Mouse (Mus musculus): Measurements from ENCODE around the gene Dctpp1. TPM values are rescaled to one million over a fixed set of nuclear protein-coding genes. Genes with fewer than 3 reads are reported as not detected.

Dctpp1 gene
- polyA plus RNA-seq, 3 experiments from 2014 or later, result 37.2 to 88.3 (median 51.2) TPM

DNA sequence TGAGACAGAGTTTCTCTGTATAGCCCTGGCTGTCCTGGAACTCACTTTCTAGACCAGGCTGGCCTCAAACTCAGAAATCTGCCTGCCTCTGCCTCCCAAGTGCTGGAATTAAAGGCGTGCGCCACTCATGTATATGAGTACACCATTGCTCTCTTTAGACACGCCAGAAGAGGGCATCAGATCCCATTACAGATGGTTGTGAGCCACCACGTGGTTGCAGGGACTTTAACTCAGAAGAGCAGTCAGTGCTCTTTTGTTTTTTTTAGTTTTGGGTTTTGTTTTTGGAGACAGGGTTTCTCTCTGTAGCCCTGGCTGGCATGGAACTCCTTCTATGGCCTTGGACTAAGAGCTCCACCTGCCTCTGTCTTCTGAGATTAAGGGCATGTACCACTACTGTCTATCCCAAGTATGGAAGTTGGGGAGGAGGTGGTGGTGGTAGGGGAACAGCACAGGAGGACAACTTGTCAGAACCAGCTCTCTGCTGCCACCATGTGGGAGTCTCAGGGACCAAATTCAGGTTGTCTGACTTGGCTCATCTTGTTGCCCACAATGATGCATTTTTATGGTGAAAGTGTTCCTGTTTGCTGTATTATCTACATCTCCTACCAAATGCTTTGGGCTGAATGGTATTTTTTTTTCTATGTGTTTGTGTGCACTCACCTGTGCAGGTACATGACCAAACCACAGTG lies 31.8 kb downstream of the Dctpp1 start:
- peak; percentile 52 for ATAC-seq

DNA sequence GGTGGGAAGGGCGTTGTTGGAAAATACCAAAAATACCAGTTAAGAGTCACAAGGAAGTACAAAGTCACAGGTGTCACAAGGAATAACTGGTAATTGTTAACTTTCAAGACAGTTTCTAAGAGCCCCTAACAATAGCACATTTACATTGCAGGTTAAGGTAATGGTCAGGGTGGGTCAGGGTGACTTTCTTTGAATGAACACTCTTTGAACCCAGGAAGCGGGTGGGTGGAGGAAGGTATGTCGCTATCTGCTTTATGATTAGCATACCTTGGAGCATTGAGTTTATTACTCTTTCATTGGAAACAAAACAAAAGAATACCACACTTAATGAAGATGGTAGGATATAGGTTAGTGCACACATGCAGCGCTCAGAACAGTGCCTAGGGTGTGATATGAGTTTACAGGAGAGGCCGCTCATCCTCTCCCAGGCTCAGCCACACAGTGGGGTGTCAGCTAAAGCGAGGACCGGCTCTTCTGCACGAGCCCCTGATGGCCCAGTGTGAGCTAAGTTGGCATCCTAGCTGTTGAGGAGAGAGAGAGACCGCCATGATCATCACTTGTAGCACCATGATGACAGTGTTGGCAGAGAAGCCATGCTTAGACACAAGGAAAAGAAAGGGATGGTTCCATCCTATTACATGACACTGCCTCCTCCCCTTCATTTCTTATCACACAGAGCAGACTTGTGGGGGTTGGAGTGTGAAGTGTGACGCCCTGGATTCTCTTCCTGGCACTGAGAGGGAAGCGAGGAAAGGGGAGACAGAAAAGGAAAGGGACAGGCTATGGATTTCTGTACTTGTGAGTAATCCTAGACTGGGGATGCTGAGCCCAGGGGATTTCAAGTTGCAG lies 35.1 kb downstream of the Dctpp1 start:
- no peak for ATAC-seq

DNA sequence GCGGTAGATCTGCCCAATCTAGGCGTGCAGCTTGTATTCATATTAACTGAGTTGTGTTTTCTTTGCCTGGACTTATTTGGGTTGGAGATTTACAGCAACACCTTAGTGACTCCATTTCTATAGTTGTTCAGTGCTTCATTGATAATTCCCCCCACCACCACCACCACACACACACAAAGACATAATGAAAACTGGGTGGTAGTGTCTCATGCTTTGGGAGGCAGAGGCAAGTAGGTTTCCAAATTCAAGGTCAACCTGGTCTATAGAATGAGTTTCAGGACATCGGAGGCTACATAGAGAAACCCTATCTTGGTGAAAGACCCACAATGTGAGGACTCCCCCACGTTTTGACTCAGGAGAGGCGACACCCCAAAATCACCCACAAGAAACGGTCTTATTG lies 35.9 kb downstream of the Dctpp1 start:
- ATAC-seq, result no peak

DNA sequence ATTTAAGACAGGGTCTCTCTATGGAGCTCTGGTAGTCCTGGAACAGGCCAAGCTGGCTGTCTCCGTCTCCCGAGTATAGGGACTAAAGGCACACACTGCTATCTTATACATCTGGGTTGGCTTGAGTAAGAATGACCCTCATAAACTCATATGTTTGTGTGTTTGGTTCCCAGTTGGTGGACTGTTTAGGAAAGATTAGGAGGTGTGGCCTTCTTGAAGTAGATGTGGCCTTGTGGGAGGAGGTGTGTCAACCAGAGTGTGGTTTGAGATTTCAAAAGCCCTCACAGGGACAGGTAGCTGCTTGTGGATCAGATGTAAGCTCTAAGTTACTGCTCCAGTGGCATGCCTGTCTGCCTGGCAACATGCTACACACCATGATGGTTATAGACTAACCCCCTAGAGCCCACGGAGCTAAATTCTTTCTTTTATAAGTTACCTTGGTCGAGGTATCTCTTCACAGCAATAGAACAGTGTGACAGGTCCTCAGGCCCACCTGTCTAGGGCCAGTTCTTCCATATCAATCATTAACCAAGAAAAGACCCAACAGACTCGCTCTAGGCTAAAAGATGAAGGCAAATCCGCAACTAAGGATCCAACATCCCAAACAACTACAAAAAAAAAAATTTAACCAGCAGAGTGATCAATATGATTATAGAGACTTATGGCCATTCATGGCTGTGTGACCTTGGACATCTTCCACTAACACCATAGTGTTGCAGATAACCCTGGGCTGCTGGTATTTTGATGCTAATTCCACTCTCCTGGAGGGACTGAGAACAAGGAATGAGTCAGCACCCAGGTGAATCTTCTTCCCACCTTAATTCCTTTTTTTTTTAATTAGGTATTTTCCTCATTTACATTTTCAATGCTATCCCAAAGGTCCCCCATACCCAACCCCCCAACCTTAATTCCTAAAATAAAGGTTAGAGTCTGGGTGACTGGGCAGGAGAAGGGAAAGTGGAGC lies 36.7 kb downstream of the Dctpp1 start:
- no peak for ATAC-seq

DNA sequence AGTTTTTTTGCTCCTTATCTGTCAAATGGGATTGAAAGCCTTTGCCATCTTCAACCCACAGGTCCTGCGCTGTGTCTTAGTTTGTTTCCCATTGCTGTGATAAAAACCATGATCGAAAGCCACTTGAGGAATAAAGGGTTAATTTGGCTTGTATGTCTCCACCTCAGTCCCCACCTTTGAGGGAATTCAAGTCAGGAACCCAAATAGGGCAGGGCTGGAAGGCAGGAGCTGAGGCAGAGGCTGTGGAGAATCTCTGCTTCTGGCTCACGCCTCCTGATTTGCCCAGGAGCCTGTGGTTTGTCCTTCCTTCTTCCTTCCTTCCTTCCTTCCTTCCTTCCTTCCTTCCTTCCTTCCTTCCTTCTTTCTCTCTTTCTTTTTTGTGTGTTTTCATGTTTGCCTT lies 37.4 kb downstream of the Dctpp1 start:
- no peak for ATAC-seq

GRCm38 (mm10) chr7:127220440-127220839 lies 40.1 kb downstream of the Dctpp1 start:
- ATAC-seq, result peak; percentile 86

- peak; percentile 4 for ATAC-seq
Measured at GRCm38 (mm10) chr7:127218670-127219069, 41.8 kb downstream of the Dctpp1 start.

DNA sequence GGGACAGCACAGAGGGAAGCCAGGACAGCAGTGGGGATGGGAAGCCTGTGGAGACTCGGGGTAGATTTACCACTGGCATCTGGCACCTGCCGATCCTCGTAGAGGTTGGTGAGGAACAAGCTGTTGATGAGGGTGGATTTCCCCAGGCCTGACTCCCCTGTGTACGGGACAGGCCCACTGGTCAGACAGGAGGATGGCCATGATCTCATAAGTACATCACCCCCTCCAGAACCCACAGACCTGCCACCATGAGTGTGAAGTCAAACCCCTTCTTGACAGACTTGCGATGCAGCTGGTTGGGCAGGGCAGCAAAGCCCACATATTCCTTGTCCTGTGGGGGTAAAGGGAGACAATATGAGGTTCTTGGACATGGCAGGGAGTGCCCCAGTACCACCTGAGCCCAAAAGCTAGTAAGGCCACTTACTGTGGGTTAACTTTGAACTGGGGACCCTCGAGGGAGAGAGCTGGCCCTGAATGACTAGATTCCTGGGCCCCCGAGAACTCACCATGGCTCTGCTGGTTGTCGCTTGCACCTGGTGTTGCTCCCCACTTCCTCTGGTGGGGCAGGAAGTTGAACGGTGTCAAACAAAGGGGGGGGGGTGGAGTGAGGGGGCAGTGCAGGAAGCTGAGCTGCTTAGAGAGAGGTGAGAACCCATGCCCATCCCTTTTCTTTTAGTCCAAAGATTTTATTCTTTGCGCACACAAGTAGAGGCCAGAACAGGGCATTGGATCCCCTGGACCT lies 42.4 kb downstream of the Dctpp1 start:
- ATAC-seq, result peak; percentile 77

DNA sequence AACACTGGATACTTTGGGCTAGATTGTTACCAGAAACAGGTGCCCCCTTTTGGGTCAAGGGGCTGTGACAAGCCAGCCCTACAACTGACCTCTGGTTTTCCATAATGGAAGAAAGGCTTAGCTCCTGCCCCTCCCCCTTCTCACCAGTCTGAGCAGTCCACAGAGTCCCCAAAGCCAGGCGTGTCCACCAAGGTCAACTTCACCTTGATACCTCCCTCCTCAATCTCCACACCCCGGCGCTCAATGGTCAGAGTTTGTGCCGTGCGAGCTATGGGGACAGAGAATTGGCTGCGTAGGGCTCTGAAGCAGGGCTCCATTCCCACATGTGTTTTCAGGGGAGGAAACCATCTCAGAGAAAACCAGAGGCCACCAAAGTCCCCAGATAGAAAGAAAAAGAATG lies 43.0 kb downstream of the Dctpp1 start:
- no peak for ATAC-seq

GRCm38 (mm10) chr7:127216307-127216706 lies 44.2 kb downstream of the Dctpp1 start:
- ATAC-seq, result no peak

GRCm38 (mm10) chr7:127214981-127215871 lies 45.3 kb downstream of the Dctpp1 start:
- ATAC-seq, result peak; percentile 58

- ATAC-seq, result no peak
Measured at GRCm38 (mm10) chr7:127214521-127214920, 46.0 kb downstream of the Dctpp1 start.

DNA sequence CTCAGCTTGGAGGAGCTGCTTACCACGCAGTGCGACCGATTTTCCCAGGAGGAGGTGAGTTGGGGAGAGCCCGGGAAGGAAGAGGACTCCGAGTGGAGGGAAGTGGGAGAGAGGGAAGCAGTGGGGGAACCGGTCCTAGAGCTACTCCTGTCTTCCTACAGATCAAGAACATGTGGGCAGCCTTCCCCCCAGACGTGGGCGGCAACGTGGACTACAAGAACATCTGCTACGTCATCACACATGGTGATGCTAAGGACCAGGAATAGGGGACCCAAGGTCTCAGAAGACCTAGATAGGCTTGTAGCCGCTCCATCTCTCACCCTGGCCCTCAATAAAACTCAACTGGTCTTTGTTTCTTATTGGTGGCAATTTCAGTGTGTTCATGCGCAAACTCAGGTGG lies 46.6 kb downstream of the Dctpp1 start:
- ATAC-seq, result no peak

DNA sequence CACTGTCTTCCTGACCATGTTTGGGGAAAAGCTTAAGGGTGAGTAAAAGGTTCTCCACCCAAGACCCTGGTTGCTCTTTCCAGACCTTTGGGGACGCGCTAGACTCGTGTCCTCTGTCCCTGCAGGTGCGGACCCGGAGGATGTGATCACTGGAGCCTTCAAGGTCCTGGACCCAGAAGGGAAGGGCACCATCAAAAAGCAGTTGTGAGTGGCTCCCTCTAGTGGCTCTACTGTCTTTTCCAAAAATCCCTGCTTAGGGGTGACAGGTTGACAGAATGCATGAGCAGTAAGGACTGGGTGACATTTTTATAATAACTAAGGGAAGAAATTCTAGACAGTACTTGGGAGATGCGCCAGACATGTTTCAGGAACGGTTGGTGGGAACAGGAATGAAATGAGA lies 47.0 kb downstream of the Dctpp1 start:
- no peak for ATAC-seq

GRCm38 (mm10) chr7:127212432-127213250 lies 47.9 kb downstream of the Dctpp1 start:
- ATAC-seq, result no peak

DNA sequence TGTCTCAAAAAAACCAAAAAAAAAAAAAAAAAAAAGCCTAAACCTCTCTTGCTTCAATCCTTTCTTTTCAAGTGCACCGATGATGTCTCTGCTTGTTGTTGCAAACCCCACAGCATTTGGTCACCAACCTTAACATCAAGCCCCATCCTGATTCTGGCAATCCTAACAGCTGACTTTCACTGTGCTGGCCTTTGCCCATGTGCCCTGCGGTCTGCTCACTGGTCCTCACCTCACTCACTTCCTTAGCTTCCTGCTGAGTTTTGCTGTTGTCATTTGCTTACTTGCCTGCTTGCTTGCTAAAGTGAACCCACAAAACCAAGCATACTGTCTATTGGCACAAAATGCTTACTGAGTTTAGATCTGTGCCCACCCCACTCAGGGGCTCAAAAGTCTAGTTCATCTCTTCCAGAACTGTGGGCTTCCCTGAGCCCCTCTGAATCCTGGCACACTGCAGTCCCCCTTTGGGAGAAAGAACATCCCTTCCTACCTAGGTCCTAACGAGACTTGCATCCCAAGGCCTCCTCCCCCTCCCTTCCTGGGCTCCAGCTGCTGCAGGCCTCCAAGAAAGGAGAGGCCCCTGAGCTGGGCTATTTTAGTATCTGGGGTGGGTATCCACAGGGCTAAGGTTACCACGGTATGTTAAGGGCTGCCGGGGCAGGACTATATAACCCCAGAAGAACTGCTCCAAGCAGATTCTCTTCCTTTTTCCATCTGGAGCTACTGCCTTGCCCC lies 49.3 kb downstream of the Dctpp1 start:
- no peak for ATAC-seq

DNA sequence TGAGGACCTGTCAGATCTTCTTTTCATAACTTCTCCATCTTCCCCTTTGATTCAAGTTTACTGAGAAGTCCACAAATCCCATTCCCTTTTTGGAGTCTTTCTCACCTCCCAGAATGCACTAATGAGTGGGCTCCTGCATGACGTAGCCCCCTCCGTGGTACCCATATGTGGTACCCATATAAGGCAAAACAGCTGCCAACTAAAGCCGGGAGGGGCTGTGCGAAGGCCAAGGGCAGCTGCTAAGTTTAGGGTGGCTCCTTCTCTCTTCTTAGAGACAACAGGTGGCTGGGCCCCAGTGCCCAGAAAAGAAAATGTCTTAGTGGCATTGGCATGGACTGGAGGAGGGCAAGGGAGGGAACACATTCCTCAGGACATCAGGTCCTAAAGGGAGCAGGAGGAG lies 50.2 kb downstream of the Dctpp1 start:
- ATAC-seq, result no peak

- ATAC-seq, result no peak
Measured at GRCm38 (mm10) chr7:127209851-127210250, 50.7 kb downstream of the Dctpp1 start.
